Mouse (Mus musculus) layer of hippocampus, postnatal 10 days (tissue): ENCODE measurements around the gene Gm21294. TPM values are rescaled to one million over a fixed set of nuclear protein-coding genes. Genes with fewer than 3 reads are reported as not detected.
"Not testable (repeated sequence)": the region's sequence is repeated elsewhere in the genome, so short reads cannot be mapped to it uniquely, and the experiment has no call there.

Source experiments
- DNase-seq, 2 experiments: peaks; one replicate each; pipeline ENCODE4 v3.0.0; 2021; ENCODE audit warnings: low spot score in 2 of 2
- long read RNA-seq: library from polyadenylated mRNA; stranded (forward); transcript quantifications from one replicate; pipeline ENCODE4 v2.0.0, GENCODE M21; 2023
- total RNA-seq, 2 experiments: library from RNA; stranded (reverse); gene quantifications; 2 replicates each; pipeline ENCODE4 v1.2.3; 2021

Gene Gm21294
- total RNA-seq: not detected
- long read RNA-seq: 0 reads

- not testable (repeated sequence) for DNase-seq
Observed at GRCm38 (mm10) chrY:89052506-89052905, at the start of gene Gm21294. Gm21294 (plus strand) TSS chrY:89052806.

- peak; percentile 1 to 9 for DNase-seq
Observed at GRCm38 (mm10) chrY:89126246-89126645, 73.6 kb downstream of the Gm21294 start.
